Comparison of ENCODE assay signal across 29 mouse cellular contexts in the genomic region with DNA sequence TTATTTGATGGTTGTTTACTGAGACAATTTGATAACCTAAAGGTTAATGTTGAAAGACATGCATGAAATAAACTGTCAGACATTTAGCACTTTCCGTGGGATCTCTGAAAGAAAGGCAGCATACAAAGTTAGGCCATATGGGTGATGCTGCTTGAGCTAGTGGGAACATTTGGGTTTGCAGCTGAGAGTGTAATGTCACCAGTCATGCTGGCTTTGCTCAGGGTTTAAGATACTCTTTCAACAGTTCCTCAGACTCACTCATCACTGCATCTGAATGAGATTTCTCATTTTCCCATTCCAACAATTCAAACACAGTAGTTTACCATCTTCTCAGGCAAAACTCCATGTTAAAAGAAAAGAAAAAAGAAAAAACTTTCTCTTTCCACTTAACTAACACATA.
DNase-seq lines count a peak whose midpoint lies in the region; ATAC-seq and TF ChIP-seq lines count a peak whose summit lies in the region.
"Had no signal": no experiment of that assay in that cellular context is flagged by ENCODE, and none has a peak within 500 bp of the region (broad histone marks: within the 10 kb centered on the region; RNA-seq: fewer than 3 reads in every experiment).

No protein-coding gene starts in this region.

- H3K27me3 ChIP-seq in forebrain, postnatal 0 days (ENCODE audit: insufficient read depth, low read length), result no peaks in the 10 kb centered on the region
- no peaks in the 10 kb centered on the region for H3K27me3 ChIP-seq in forebrain, embryonic 11.5 days (ENCODE audit: control insufficient read depth, insufficient read depth, low read length)
- H3K27me3 ChIP-seq: CH12.LX; embryonic facial prominence, embryonic 12.5 days; embryonic facial prominence, embryonic 15.5 days; forebrain, embryonic 12.5 days; heart, embryonic 12.5 days; heart, embryonic 15.5 days; hindbrain, embryonic 13.5 days; intestine, embryonic 15.5 days; Patski had no signal

- no peaks in the 10 kb centered on the region for H3K36me3 ChIP-seq in forebrain, postnatal 0 days (ENCODE audit: insufficient read depth)
- H3K36me3 ChIP-seq in forebrain, embryonic 11.5 days (ENCODE audit: control insufficient read depth, insufficient read depth, low read length), result no peaks in the 10 kb centered on the region
- H3K36me3 ChIP-seq: embryonic facial prominence, embryonic 12.5 days; embryonic facial prominence, embryonic 15.5 days; forebrain, embryonic 12.5 days; G1E; heart, embryonic 12.5 days; heart, embryonic 15.5 days; hindbrain, embryonic 10.5 days; hindbrain, embryonic 13.5 days; intestine, embryonic 15.5 days had no signal

- peak; percentile 46 for DNase-seq in forebrain, postnatal 0 days
- no peak for DNase-seq in forebrain, embryonic 11.5 days (ENCODE audit: low spot score)
- peak; percentile 8 for DNase-seq in brain, adult 2 months (ENCODE audit: low read depth, low spot score)
- DNase-seq in brain, embryonic 18.5 days (ENCODE audit: low read depth, low spot score), result peak; percentile 24
- DNase-seq: adrenal gland, adult 2 months; adrenal gland, postnatal 14 days; B cell, adult 2 months; cerebellum, adult 11 months; cerebellum, adult 2 months; cerebellum, adult 9-11 months; cerebellum, postnatal 25 days; gastrocnemius, postnatal 25 days; heart, adult 18-20 months; heart, postnatal 10 days; heart, postnatal 36 days had no signal

- no peak overlapping the region for H3K27ac ChIP-seq in forebrain, postnatal 0 days (ENCODE audit: low read depth, low read length)
- no peak overlapping the region for H3K27ac ChIP-seq in forebrain, embryonic 11.5 days (ENCODE audit: low read depth, low read length)
- H3K27ac ChIP-seq: embryonic facial prominence, embryonic 12.5 days; embryonic facial prominence, embryonic 15.5 days; forebrain, embryonic 12.5 days; heart, embryonic 15.5 days; hindbrain, embryonic 10.5 days; hindbrain, embryonic 13.5 days; intestine, embryonic 15.5 days had no signal

- no peak for TF ChIP-seq CTCF in forebrain, postnatal 0 days (IDR thresholded peaks at IDR 0.05; ENCODE audit: low read depth)

- H3K4me2 ChIP-seq in forebrain, postnatal 0 days (ENCODE audit: low read depth), result no peak overlapping the region
- no peak overlapping the region for H3K4me2 ChIP-seq in forebrain, embryonic 11.5 days (ENCODE audit: low read depth, low read length, severe bottlenecking)
- H3K4me2 ChIP-seq: embryonic facial prominence, embryonic 12.5 days; embryonic facial prominence, embryonic 15.5 days; forebrain, embryonic 12.5 days; heart, embryonic 12.5 days; heart, embryonic 15.5 days; hindbrain, embryonic 13.5 days; intestine, embryonic 15.5 days had no signal

- ATAC-seq in forebrain, postnatal 0 days, result peak; percentile 95
- ATAC-seq in forebrain, embryonic 11.5 days (replicated peaks; ENCODE audit: low FRiP score), result no peak
- no peak for ATAC-seq in activated CD4-positive, CD25-positive, alpha-beta regulatory T cell, adult 4 months
- no peak for ATAC-seq in monocyte, adult 5-6 weeks (replicated peaks; ENCODE audit: insufficient number of reproducible peaks, low FRiP score, low TSS enrichment, poor library complexity, severe bottlenecking)
- ATAC-seq: hindbrain, embryonic 16.5 days; intestine, embryonic 15.5 days; Patski had no signal

- H3K4me1 ChIP-seq in forebrain, postnatal 0 days (ENCODE audit: insufficient read depth), result no peaks in the 10 kb centered on the region
- H3K4me1 ChIP-seq in forebrain, embryonic 11.5 days (replicated peaks; ENCODE audit: control insufficient read depth, insufficient read depth, low read length), result no peaks in the 10 kb centered on the region
- H3K4me1 ChIP-seq: embryonic facial prominence, embryonic 12.5 days; embryonic facial prominence, embryonic 15.5 days; forebrain, embryonic 12.5 days; heart, embryonic 12.5 days; heart, embryonic 15.5 days; hindbrain, embryonic 10.5 days; hindbrain, embryonic 13.5 days; intestine, embryonic 15.5 days had no signal

- H3K9me3 ChIP-seq in forebrain, postnatal 0 days (ENCODE audit: low read length), result no peaks in the 10 kb centered on the region
- H3K9me3 ChIP-seq in forebrain, embryonic 11.5 days (ENCODE audit: control insufficient read depth, low read length), result no peaks in the 10 kb centered on the region
- H3K9me3 ChIP-seq: embryonic facial prominence, embryonic 12.5 days; embryonic facial prominence, embryonic 15.5 days; forebrain, embryonic 12.5 days; G1E; heart, embryonic 12.5 days; heart, embryonic 15.5 days; hindbrain, embryonic 10.5 days; hindbrain, embryonic 13.5 days; intestine, embryonic 15.5 days had no signal

- H3K4me3 ChIP-seq in forebrain, postnatal 0 days (ENCODE audit: low read depth, low read length), result no peak overlapping the region
- H3K4me3 ChIP-seq in forebrain, embryonic 11.5 days (ENCODE audit: low read depth, low read length), result no peak overlapping the region
- H3K4me3 ChIP-seq: embryonic facial prominence, embryonic 12.5 days; embryonic facial prominence, embryonic 15.5 days; forebrain, embryonic 12.5 days; heart, embryonic 12.5 days; heart, embryonic 15.5 days; hindbrain, embryonic 10.5 days; hindbrain, embryonic 13.5 days; intestine, embryonic 15.5 days had no signal

- WGBS in forebrain, postnatal 0 days, result 61% methylated on average over 1 of the region's 1 CpGs
- WGBS in forebrain, embryonic 11.5 days, result 97% methylated on average over 1 of the region's 1 CpGs

- no peak overlapping the region for H3K9ac ChIP-seq in forebrain, postnatal 0 days
- no peak overlapping the region for H3K9ac ChIP-seq in forebrain, embryonic 11.5 days (ENCODE audit: low read length)
- H3K9ac ChIP-seq: embryonic facial prominence, embryonic 12.5 days; embryonic facial prominence, embryonic 15.5 days; forebrain, embryonic 12.5 days; heart, embryonic 12.5 days; heart, embryonic 15.5 days; hindbrain, embryonic 13.5 days; intestine, embryonic 15.5 days had no signal
